Mouse (Mus musculus) urinary bladder, postnatal 14 days (tissue): ENCODE measurements around the gene Trim32.

Source experiments
- DNase-seq: peaks from one replicate; pipeline ENCODE4 v3.0.0; 2021; ENCODE audit warnings: low spot score

The Trim32 gene

DNA sequence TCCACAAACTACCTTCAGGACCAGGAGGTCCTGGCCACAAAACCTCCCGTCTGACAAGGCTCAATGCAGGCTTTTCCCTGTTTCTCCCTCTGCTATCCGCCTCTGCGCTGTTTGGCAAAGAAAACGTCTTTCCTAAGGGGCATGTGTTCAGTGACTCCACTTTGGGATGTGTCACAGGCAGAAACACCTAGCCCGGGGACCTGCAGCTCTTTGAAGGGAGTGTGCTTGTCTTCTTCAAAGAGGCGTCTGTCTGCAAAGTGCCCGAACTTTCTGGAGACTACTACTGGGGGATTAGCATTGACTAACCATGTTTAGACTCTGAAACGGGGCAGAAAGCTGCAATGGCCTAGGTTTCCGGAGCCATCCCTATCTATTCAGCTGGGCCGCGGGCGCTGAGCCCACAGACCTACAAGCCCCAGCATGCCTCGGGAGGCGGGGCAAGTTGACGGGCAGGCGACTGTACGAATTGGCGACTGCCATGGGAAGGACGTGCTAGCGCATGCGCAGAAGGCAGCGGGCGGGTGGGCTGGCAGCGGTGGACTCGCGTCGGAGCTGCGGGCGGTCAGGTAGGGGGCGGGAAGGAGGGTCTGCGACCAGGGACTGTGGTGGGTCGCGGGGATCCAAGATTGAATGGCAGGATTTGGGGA lies at the start of gene Trim32:
TSS of gene Trim32 (plus strand) at position 483 of the 647 bp plus-strand sequence.
- peak; percentile 99 for DNase-seq

DNA sequence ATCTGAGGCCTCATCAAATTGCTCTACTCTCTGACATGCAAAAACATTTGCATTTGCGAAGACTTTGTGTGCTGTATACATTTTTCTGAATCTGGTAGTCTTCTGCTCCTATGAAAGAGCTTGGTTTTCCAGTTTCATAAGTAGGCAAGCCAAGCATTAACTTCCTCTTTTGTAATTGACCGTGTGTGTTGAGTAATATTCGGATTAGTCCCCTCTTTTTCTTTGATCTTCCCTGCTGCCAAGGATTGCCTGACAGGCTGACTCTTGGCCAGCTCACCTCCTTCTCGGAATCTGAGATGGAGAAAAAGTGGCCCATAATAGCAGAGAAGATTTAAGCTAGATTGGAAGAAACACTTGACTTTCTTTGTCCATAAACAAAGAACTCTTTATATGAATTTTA lies 39.3 kb upstream of the Trim32 start:
- DNase-seq = no peak

DNA sequence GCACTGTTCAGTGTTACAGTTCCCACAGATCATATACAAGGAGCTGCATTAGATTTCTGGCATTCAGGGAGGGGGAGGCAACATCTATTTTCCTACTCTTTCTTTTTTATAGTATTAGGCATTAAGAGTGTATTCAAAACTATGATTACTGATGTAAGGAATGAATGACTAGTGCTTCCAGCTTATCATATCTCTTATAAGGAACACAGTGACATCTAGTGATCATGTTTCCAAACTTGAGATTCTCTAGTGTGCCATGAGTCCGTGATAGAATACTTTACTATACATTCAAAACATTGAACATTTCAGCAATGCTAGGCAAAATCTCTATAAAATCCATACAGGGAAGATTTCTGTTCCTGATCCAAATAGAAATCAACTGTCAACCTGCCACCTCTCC lies 24.5 kb upstream of the Trim32 start:
- DNase-seq = no peak

DNA sequence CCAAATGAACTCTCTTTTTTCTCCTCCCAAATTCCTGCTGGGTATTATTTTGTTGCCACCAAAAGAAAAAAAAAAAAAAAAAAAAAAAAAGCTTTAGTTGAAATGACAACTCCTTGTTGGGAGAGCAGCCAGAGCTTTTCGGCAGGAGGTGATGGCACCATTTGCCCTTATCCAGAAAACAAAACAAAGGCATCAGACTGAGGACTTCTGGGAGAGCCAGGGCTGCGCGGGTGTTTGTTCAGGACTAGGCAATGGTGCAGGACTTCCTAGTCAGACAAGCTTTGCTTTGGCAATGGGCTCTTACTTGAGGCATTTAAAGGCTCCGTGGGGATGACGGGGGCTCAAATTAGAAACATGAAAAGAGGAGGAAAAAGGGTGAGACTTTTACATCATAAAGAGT lies 17.8 kb upstream of the Trim32 start:
- DNase-seq = no peak

DNA sequence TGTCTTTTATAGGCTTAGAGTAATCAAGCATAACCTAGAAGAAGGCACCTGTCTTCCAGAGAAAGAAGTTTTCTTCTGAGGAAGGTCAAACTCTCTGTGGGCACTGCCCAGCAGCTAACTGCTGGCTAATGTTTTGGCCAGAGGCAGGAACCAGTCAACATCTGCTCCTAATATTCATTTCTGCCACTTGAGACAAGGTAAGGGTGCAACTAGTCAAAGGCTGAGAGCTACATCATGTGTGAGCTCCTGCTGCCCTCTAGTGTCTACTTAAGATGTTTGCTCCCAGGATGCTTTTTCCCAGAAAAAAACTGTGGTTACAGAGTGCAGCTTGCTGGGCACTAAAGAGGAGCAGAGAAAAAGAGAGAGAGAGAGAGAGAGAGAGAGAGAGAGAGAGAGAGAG lies 15.0 kb upstream of the Trim32 start:
- DNase-seq = no peak

DNA sequence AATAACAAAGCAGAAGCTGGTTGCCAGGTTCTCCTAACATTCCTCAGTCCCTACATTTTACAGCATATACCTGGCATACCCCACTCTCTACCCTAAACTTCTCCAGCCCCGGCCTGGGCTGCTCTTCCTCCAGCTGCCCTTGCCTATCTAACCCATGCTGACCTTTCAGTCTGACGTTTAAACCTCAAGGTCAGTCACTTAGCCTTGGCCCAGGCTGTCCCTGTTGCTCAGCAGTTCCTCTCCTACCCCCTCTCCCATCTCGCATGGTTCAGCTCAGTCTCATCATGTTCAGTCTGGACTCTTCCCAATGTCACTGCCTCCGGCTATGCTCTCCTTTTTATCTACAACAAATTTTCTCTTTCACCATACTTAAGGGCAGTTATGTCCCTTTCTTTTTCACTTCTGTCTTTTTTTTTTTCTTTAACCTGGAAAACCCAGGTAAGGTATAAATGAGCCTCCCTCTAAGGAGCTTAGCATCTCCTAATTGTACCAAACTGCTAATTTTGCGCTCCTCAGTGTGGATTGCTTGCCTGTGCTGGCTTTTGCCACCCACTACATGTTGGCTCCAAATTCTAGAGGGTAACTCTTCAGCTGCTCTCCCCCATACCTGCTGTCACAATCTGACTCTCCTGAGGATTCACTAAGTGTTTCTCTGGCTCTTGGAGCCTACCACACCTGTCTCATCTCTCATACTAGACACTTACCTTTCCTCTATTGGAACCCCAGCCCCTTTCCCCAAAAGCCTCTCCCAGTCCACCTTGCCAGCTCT lies 10.0 kb upstream of the Trim32 start:
- no peak for DNase-seq

DNA sequence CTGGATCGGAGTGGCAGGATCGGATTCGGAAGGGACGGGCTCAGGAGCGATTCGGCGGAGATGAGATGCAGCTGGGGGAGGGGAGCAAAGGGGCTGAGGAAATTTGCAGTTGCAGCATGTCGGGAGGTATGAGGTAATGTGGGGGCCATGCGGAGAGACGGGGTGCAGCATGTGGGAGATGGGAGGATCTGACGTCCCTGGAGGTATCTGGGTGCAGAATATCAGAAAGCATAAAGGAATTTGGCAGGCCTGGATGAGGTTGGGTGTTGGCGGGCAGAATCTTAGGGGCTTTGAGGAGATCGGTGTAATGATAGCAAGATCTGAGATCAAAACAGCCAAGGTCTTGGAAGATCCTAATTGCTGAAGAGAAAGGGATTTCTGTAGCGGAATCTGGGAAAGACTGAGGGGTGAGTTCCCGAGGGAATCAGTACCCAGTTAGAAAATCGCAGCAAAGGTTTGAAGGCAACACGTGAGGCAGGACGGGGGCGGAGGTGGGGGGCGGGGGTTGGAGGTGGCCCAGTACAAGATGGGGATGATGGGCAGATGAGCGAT lies 441 bp downstream of the Trim32 start:
- no peak for DNase-seq

DNA sequence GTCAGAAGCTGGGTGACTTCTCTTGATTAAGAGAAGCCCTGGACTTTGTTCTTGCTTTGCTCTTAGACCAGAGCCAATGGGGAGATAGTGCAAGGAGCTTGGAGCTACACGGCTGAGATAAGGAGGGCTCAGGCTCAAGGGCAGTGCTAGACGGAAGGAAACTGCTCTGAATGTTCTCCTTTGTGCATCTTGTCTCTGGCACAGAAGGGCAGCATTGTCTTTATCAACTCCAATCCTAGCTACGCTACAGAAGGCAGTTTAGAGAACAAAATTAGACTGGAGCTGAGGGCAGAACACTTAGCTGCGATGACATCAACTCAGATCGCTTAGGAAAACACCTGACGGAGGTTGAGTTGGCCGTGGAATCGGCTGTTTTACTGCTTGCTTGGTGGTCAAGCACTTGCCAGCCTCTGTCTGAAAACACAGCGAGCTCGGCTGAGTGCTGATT lies 2.4 kb downstream of the Trim32 start:
- DNase-seq = no peak

DNA sequence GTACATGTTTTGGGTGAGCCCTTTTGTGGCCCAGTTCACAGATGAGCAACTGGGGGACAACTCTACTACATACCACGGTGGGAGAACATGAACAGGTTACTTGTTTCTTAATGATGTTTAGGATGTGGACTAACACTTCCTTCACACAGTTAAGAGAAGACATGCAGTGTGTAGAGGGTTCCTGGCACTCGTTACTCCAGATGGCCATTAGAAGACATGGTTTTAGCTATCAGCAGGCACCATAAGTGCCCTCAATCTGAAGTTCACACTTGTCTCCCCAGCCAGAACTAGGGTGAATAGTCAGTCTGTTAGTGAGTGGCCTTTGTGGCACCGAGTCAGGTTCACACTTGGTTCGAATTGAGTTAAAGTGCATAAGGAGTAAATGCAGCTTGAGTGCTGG lies 3.3 kb downstream of the Trim32 start:
- no peak for DNase-seq

DNA sequence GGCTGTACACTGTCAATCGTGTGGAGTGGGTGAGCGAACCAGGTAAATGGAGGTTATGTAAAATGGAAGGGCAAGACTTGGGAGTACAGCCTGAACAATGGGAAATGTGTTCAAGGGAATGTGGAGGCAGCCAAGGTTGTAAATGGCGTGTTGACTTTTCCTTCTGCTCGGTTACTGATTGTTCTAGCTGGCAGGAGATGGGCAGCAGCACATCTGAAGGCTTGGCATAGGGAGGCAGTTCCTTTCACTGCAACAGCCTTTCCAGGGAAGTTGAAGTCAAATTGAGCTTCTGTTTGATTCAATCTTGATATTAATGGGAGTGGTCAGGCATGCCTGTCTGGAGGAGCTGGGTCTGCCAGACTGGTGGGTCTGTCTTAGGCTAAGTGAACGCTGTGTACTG lies 5.5 kb downstream of the Trim32 start:
- DNase-seq = no peak

DNA sequence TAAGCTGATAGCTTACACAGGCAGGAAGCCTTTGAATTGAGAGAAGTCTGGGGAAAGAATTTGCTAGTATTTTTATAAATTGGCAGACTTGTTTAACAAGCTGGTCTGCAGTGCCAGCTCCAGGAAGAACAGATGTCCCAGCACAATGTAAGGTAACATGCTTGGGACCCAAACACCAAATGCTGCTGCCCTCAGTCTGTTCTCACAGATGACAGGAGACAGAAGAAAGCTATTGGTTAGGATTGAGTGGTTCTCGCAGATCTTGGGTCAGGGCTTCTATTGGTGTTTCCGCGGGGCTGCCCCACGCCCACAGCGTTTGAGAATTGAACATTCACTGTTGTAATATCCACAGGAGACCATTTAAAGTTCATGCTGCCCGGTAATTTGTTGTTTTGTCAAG lies 6.1 kb downstream of the Trim32 start:
- DNase-seq = no peak

DNA sequence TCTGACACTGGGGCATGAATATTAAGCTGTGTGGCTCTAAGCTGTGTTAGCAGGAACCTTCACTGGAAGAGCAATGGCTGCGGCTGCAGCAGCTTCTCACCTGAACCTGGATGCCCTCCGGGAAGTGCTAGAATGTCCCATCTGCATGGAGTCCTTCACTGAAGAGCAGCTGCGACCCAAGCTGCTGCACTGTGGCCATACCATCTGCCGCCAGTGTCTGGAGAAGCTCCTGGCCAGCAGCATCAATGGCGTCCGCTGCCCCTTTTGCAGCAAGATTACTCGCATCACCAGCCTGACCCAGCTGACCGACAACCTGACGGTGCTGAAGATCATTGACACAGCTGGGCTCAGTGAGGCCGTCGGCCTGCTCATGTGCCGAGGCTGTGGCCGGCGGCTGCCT lies 8.3 kb downstream of the Trim32 start:
- DNase-seq = no peak

DNA sequence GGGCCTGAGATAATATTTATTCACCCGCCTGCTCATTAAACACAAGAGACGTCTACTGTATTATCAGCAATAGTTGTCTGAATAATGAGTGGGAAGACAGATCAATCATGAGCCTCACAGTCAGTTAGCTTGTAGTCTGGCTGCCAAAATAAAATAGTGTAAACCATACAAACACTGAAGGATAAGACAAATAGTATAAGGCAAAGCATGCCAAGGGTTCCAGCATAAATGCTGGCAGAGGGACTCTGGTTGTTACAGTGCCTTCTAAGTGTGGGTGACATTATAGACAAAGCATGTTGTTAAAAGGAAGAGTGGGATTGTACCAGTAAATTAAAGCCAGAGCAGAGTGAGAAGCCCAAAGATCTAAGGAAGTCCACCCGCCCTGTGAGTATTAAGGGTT lies 15.3 kb downstream of the Trim32 start:
- no peak for DNase-seq

DNA sequence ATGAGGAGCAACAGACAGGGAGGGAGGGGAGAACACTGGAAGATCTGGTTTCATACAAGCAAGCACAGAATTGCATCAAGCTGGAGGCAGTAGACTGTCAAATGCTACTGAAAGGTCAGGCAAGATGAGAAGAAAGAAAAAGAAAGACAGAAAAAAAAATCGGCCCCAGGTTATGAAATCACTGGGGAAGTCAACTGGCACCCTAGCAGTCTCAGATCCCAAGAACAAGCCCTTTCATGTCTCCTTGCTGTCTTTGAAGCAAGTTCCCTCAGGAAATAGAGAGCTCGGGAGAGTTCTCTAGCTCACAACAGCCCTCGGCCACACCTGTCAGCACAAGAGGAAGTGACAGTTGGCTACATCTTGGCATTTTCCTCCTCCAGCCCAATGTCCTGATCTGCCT lies 33.4 kb downstream of the Trim32 start:
- DNase-seq = no peak

DNA sequence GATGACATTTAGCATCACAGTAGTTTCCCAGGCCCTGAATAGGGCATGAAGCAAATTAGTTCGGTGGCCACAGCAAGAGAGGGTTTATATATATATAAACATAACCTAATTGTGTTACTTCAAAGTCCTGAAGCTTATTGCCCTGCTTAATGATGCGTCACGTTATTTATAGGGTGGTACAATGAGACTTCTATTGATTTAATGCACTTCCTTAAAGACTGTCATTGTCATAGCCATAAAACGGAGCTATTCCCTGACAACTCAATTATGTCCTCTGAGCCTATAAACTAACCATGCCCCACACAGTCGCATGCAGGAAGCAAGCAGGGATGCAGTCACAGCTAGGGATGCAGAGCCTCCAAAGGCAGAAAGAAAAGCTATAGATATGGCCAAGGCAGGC lies 37.8 kb downstream of the Trim32 start:
- DNase-seq = no peak

DNA sequence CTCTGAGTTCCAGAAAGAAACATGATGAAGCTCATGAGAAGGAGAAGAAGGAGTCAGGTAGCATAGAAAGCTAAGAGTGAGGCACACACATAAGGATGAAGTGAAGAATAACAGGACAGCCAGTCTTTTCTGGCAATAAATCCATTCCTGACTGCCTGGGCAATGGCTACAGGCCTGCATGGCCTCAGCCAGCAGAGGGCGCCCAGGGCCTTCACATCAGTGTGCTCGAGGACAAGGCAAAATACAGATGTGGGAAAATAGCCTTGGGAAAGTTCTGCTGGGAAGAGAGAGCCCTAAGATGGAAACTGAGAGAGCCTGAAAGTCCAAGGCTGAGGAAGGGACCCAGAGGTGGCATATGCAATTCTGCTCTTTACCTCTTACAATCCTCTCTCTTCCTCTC lies 49.9 kb downstream of the Trim32 start:
- peak; percentile 80 for DNase-seq

DNA sequence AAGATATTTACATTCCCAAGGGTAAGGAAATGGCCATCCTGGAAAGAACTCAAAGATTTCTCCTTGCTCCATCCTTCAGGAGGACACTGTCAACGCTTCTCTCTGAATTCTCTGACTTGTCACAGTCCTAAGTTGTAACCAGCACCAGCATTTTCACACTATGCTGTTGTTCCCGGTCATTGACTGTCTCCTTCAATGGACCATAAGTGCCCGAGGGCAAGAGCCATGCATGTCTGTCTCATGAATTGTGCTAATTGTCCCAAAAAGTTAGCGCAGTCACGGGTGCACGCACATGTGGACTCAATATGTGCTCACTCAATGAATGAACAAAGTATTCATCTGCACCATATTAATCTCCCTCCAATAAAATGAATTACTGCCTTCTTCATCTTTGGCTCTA lies 58.4 kb downstream of the Trim32 start:
- no peak for DNase-seq
